Mouse (Mus musculus) stomach, embryonic 14.5 days (tissue): ENCODE measurements around the gene Fitm2. TPM values are rescaled to one million over a fixed set of nuclear protein-coding genes. Genes with fewer than 3 reads are reported as not detected.

Source experiments
- ATAC-seq: fragments of 200-750 bp; cut with Nextera tagmentation; 2 replicates; pipeline ENCODE4 v1.8.0; 2017; ENCODE audit warnings: low read depth, moderate TSS enrichment; ENCODE audit not compliant: insufficient number of reproducible peaks, insufficient read depth, low FRiP score
- H3K27ac ChIP-seq: fragments of 300-500 bp; sonication (generic); 2 replicates; pipeline ENCODE4 v1.5.1; 2014; ENCODE audit warnings: mild to moderate bottlenecking, low read length, moderate library complexity, mixed read lengths
- H3K27me3 ChIP-seq: fragments of 300-500 bp; sonication (generic); 2 replicates; pipeline ENCODE4 v1.6.1; 2014; ENCODE audit warnings: low read length, control low read depth, mixed read lengths; ENCODE audit not compliant: control insufficient read depth, insufficient read depth
- H3K36me3 ChIP-seq: fragments of 300-500 bp; sonication (generic); 2 replicates; pipeline ENCODE4 v1.6.1; 2014; ENCODE audit warnings: mild to moderate bottlenecking, control low read depth, low read length, moderate library complexity, mixed read lengths; ENCODE audit not compliant: control insufficient read depth, insufficient read depth
- H3K4me1 ChIP-seq: fragments of 300-500 bp; sonication (generic); 2 replicates; pipeline ENCODE4 v1.6.1; 2014; ENCODE audit warnings: low read length, control low read depth, mixed read lengths; ENCODE audit not compliant: control insufficient read depth, insufficient read depth
- H3K4me2 ChIP-seq: fragments of 300-500 bp; sonication (generic); replicated peaks from 2 replicates; pipeline ENCODE4 v1.6.1; 2014; ENCODE audit warnings: low read depth, low read length, control low read depth
- H3K4me3 ChIP-seq: fragments of 300-500 bp; sonication (generic); 2 replicates; pipeline ENCODE4 v1.5.1; 2014; ENCODE audit warnings: low read depth, low read length, control low read depth
- H3K9ac ChIP-seq: fragments of 300-500 bp; sonication (generic); replicated peaks from 2 replicates; pipeline ENCODE4 v1.6.1; 2014; ENCODE audit warnings: low read depth, mild to moderate bottlenecking, control low read depth, low read length, moderate library complexity, mixed read lengths
- H3K9me3 ChIP-seq: fragments of 300-500 bp; sonication (generic); 2 replicates; pipeline ENCODE4 v1.6.1; 2016; ENCODE audit warnings: low read depth, low read length, control low read depth; ENCODE audit not compliant: control insufficient read depth
- WGBS: fragments of 180-500 bp; shearing (Covaris S2); extraction: QIAGEN DNeasy Blood & Tissue Kit; methylation state at CpG from one replicate; pipeline ENCODE4 v1.1.7; 2014; 5-methylcytosine and 5-hydroxymethylcytosine counted together
- polyA plus RNA-seq: library from polyadenylated mRNA; unstranded; fragments of >200 nt; fragmentation: Nextera tagmentation; extraction: Ambion mirVana; gene quantifications from 2 replicates; pipeline ENCODE4 v1.2.1, GENCODE M21; 2014

Fitm2 gene
- polyA plus RNA-seq, 1 experiment from 2014 or later: 8.5 TPM

DNA sequence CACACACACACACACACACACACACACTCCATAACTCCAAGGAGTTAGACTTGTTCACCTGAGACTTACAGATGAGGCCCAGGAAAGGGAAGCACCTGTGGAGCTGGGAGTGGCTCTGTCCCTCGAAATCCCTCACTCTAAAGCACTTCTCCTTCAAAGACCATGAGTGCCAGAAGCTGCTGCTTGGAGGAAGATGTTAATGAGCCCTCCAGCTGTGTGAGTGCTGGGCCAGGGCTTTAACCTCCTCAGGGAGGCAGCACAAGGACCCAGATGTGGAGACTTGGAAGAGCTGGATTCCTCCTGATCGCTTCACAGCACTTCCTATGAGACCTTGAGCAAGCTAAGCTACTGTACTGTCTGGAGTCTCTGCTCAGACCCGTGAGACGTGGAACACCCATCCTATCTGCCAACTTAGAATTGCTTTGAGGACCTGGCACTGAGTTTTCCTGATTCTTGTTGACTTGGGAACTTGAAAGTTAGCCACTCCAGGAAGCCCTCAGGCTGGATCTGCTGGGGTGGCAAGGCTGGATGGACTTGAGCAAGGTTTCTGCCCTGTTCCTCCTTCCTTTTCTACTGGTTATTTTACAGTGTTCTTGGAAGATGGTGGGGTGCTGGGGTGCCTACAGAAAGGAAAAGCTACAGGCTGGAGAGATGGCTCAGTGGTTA is 44.0 kb downstream of the Fitm2 start:
- Histone ChIP-seq H3K9me3 (no peaks in the 10 kb centered on the region), H3K4me1 (no peaks in the 10 kb centered on the region), H3K36me3 (no peaks in the 10 kb centered on the region), H3K4me2 (no peak overlapping the region), H3K4me3 (no peak overlapping the region), H3K27me3 (no peaks in the 10 kb centered on the region), H3K9ac (no peak overlapping the region), H3K27ac (no peak overlapping the region)
- WGBS: 33% methylated on average over 4 of the region's 4 CpGs
- no peak for ATAC-seq

- H3K4me1 ChIP-seq: peaks cover 5% of the 10 kb centered on the region; the same call in 1 of the 2 replicates
- 77% methylated on average over 6 of the region's 6 CpGs for WGBS
- no peak within 1 kb of the TSS for H3K4me3 ChIP-seq
- H3K36me3 ChIP-seq: no peaks in the 10 kb centered on the region
- no peaks in the 10 kb centered on the region for H3K27me3 ChIP-seq
- no peaks in the 10 kb centered on the region for H3K9me3 ChIP-seq
- no peak for ATAC-seq
- no peak within 1 kb of the TSS for H3K27ac ChIP-seq
- no peak within 1 kb of the TSS for H3K4me2 ChIP-seq
- H3K9ac ChIP-seq: no peak within 1 kb of the TSS
Observed at GRCm38 (mm10) chr2:163424597-163424996, 47.8 kb downstream of the Fitm2 start, which contains the start of gene Oser1. Gene Oser1 (minus strand): TSS chr2:163424697.

GRCm38 (mm10) chr2:163422895-163423660 is 49.4 kb downstream of the Fitm2 start:
- no peak overlapping the region for H3K9ac ChIP-seq
- H3K4me1 ChIP-seq: peaks cover 11% of the 10 kb centered on the region
- H3K36me3 ChIP-seq: no peaks in the 10 kb centered on the region
- H3K27ac ChIP-seq: no peak overlapping the region
- no peak overlapping the region for H3K4me2 ChIP-seq
- 83% methylated on average over 9 of the region's 9 CpGs for WGBS
- no peak overlapping the region for H3K4me3 ChIP-seq
- ATAC-seq: no peak
- no peaks in the 10 kb centered on the region for H3K9me3 ChIP-seq
- H3K27me3 ChIP-seq: no peaks in the 10 kb centered on the region

DNA sequence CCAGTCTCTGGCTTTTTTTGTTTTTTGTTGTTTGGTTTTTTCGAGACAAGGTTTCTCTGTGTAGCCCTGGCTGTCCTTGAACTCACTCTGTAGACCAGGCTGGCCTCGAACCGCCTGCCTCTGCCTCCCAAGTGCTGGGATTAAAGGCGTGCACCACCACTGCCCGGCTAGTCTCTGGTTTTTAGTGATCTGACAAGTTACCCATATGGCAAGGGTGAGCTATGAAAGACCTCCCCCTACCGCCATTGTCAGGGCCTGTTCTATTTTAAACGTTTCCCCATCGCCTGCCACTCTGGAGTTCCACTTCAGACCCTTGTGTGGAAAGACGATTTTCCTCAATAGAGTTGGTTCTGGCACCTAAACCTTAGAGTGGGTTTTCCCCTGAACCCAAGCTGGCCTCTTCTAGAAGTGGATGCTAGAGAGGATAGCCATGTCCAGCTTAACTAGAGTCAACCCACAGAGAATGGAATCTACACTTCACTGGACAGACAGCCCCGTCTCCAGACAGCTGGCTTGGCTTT is 52.0 kb downstream of the Fitm2 start:
- no peaks in the 10 kb centered on the region for H3K36me3 ChIP-seq
- peak overlapping the region; percentile 72 for H3K4me2 ChIP-seq
- no peak for ATAC-seq
- no peaks in the 10 kb centered on the region for H3K27me3 ChIP-seq
- peak overlapping the region; percentile 99 for H3K4me3 ChIP-seq
- H3K9ac ChIP-seq: peak overlapping the region; percentile 76
- 27% methylated on average over 10 of the region's 10 CpGs for WGBS
- H3K27ac ChIP-seq: no peak overlapping the region; the same call in 1 of the 2 replicates
- H3K9me3 ChIP-seq: no peaks in the 10 kb centered on the region
- H3K4me1 ChIP-seq: peaks cover 15% of the 10 kb centered on the region

DNA sequence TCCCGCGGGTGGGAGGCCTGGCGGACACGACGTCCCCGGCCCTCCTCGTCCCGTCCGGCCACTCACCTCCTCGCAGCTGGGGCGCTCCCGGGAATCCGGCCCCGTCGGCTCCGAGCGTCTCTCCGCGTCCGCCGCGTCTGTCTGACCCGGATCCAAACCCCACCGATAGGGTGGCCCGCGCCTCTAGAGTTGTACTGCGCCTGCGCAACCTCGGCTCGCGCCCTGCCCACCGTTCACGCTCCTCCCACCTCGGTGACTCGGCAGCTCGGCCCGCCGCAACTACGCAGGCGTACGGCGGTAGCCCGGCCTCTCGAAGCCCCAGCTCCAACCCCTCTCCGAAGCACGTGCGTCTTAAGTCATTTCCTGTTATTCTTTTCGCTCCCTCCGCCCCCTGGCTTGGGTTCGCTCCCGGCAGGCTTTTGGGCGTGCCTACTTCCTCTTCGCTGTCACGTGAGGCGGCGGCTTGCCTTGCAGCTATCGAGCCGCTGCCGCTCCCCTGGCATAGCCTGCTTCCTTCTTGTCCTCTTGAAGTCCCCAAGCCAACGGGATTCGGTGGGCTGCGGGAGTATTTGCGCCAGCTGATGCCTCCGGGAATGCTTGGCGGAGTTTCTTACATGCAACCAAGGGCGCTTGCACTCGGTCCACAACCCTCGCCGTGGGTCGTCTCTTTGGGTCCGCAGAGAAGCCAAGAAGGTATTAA is 52.9 kb downstream of the Fitm2 start:
- Histone ChIP-seq H3K4me1 (peaks cover 15% of the 10 kb centered on the region), H3K4me2 (peak overlapping the region; percentile 72), H3K9ac (peak overlapping the region; percentile 92), H3K27me3 (no peaks in the 10 kb centered on the region), H3K9me3 (no peaks in the 10 kb centered on the region), H3K36me3 (peaks cover 4% of the 10 kb centered on the region; the same call in 1 of the 2 replicates), H3K4me3 (peak overlapping the region; percentile 99), H3K27ac (peak overlapping the region; percentile 55; the same call in 1 of the 2 replicates)
- peak; percentile 99 for ATAC-seq
- under 1% methylated on average over 71 of the region's 71 CpGs for WGBS

GRCm38 (mm10) chr2:163418841-163419345 is 53.5 kb downstream of the Fitm2 start:
- no peaks in the 10 kb centered on the region for H3K27me3 ChIP-seq
- peak overlapping the region; percentile 71 for H3K4me2 ChIP-seq
- H3K9me3 ChIP-seq: no peaks in the 10 kb centered on the region
- peak overlapping the region; percentile 52; the same call in 1 of the 2 replicates for H3K27ac ChIP-seq
- peaks cover 15% of the 10 kb centered on the region for H3K4me1 ChIP-seq
- H3K9ac ChIP-seq: peak overlapping the region; percentile 92
- ATAC-seq: peak; percentile 2; the same call in 1 of the 2 replicates
- under 1% methylated on average over 47 of the region's 50 CpGs for WGBS
- H3K36me3 ChIP-seq: peaks cover 7% of the 10 kb centered on the region; the same call in 1 of the 2 replicates
- peak overlapping the region; percentile 99 for H3K4me3 ChIP-seq

DNA sequence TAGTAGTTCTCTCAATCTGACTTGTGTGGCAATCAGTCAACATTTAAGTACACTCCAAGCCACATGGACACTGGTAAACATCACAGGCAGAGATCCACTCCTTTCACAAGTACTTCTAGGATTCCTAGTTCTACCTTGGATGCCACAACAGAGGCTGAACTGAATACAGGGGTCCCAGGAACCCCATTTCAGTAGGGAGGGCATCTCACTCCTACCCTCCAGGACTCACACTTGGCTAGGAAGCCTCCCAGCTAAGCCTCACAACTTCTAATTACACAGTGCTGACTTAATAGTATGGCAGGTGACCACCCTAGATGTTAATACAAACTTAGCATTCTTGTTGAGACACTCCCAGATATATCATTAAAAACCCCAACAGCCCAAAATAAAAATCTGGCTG is 54.6 kb downstream of the Fitm2 start:
- peak overlapping the region; percentile 71 for H3K4me2 ChIP-seq
- ATAC-seq: no peak
- H3K9me3 ChIP-seq: no peaks in the 10 kb centered on the region
- peaks cover 15% of the 10 kb centered on the region for H3K4me1 ChIP-seq
- H3K27ac ChIP-seq: no peak overlapping the region
- peak overlapping the region; percentile 99 for H3K4me3 ChIP-seq
- H3K27me3 ChIP-seq: no peaks in the 10 kb centered on the region
- H3K36me3 ChIP-seq: peaks cover 7% of the 10 kb centered on the region; the same call in 1 of the 2 replicates
- peak overlapping the region; percentile 92 for H3K9ac ChIP-seq

DNA sequence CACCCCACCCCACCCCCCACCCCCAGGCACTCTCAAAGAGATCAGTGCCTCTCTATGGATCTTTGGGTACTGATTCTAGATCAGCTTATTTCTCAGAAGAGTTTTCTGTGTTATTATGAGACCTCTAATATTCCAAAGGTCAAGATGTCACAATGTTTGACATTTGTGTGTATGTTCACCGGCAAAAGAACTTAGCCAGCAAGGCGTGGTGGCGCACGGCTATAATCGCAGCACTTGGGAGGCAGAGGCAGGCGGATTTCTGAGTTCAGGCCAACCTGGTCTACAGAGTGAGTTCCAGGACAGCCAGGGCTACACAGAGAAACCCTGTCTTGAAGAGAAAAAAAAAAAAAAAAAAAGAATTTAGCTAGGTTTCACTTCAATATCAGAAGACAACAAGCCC is 55.4 kb downstream of the Fitm2 start:
- H3K9ac ChIP-seq: no peak overlapping the region
- no peaks in the 10 kb centered on the region for H3K27me3 ChIP-seq
- H3K4me1 ChIP-seq: peaks cover 15% of the 10 kb centered on the region
- H3K36me3 ChIP-seq: peaks cover 11% of the 10 kb centered on the region; the same call in 1 of the 2 replicates
- WGBS: 89% methylated on average over 6 of the region's 6 CpGs
- no peaks in the 10 kb centered on the region for H3K9me3 ChIP-seq
- H3K4me3 ChIP-seq: no peak overlapping the region
- ATAC-seq: no peak
- no peak overlapping the region for H3K4me2 ChIP-seq
- H3K27ac ChIP-seq: no peak overlapping the region
